Mouse (Mus musculus): ENCODE measurements around the gene Nup214.
"Not testable (repeated sequence)": the region's sequence is repeated elsewhere in the genome, so short reads cannot be mapped to it uniquely, and the experiment has no call there.

The Nup214 gene

DNA sequence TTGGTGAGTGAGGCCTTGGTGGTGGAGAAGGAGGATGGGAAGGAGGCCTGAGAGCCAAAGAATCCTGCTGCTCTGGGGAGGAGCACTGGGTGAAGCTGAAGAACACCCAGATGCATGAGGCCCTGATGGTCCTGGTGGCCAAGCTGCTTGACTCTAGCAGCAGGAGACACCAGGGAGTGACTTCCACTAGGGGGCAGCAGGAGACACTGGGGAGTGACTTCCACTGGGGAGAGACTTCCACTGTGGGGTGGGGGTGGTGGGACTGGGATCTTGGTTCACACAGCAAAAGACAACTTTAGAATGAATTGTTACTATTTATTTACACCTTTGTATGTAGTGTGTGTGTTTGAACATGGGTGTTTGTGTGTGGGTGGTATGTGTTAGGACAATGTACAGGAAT is 9.1 kb upstream of the Nup214 start:
- peak in 1 of 2 experiments; percentile 53 for DNase-seq

DNA sequence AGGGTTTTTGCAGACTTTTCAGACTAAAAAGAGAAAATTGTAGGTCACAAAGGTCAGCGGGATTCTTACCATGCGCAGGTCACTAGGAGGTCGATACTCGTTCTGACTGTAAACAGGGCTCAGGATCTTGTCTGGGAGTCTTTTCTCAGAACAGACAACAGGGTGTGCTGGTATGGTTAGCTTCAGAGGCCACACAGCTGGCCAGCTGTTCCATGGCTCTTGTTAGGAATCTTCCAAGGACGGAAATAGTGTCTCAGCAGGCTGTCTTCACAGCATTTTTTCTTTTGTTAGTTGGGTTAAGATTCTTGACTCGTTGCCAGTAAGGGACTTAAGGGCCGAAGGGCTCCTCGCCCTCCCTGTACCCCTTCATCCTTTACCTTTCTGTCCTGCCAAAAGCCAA is 7.4 kb upstream of the Nup214 start:
- DNase-seq = no peak

DNA sequence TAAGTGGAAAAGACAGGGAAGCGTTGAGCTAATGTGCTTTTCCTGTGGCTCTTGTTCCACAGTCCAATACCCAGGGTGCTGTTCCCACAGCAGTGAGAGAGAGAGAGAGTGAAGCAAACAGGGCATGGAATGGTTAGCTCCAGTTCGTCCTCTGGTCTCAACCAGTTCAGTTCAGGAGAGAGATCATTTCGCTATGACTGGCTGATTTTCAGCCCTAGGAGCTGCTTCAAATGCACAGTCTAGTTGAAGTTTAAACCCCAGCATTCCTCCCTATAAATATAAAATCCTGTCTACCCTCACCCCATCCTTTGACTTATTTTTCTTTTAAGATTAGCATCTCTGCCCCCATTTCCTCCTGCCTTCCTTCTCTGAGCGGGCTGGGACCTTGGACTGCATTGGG is 1.6 kb upstream of the Nup214 start:
- no peak for DNase-seq

DNA sequence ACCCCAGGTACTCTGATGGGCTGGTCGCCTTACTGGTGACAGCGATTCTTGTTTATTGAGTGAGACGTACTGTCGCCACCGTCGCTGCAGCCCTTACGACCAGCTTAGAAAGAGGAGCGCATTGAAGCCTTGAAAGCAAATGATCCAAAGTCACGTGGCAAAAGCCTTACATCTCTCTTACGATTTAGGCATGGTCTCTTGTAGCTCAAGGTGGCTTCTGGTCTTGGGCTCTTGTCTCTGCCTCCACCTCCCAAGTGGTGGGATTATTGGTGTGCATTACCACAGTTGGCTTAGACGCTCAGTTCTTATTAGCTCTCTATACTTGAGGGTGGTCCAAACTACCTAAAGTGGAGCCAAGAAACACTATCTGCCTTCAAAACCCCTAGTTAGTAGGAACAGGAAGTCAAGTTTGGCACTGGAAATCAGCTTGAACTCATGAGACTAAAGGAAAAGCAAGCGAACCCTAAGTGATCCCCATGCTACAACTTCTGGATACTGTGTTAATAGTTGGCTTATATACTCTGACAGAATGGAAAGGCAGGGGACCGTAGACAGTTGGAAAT is 654 bp downstream of the Nup214 start:
- DNase-seq = no peak

DNA sequence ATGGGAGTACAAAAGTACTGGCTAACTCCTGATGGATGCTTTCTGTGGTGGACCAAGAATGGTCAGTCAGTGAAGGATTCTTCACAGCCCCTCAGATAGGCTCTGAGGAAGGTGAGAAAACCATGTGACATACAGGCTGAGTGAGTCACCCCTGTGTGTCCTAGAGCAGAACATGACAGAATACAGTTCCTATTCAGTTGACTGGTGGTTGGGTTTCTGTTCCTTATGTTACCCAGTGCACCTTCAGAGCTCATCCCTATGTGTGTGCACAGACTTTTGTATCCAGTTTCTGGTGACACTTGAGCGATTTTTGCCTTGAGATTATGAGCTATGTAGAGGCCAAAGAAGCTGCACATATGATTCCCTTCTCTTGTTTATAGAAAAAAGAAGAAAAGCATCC is 13.5 kb downstream of the Nup214 start:
- DNase-seq = no peak

DNA sequence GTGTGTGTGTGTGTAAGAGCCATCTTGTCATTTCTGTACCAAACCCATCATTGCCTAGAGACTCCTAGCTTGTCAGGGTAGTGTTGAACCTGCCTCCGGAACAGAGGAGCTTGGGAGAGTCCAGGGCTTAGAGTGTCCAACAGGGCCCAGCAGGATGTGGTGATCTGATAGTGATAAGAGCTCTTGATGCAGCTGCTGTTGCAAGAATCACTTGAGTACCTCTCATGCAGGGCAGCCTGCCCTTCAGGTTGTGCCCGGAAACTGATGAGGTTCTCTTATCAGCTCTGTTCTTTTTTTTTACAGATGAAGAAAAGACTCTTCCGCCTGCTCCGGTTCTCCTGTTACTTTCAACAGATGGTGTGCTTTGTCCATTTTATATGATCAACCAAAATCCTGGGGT is 16.7 kb downstream of the Nup214 start:
- DNase-seq = no peak

DNA sequence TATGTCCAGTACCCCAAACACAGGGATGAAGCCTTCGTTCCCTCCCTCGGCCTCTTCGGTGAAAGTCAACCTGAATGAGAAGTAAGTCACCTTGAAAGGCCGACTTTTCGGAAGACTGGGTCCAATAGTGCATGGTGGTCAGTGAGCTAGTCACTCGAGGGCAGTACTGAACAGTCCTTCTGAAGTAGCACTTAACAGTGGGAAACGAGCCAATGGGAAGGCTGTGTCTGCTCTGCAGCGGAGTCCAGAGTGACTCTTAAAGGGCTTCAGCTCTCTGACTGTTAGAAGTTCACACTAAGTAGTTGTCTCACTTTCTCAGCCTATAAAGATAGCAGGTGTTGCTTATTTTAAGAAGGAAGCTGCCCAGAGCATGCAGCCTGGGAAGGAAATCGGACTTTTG is 20.7 kb downstream of the Nup214 start:
- DNase-seq = no peak

DNA sequence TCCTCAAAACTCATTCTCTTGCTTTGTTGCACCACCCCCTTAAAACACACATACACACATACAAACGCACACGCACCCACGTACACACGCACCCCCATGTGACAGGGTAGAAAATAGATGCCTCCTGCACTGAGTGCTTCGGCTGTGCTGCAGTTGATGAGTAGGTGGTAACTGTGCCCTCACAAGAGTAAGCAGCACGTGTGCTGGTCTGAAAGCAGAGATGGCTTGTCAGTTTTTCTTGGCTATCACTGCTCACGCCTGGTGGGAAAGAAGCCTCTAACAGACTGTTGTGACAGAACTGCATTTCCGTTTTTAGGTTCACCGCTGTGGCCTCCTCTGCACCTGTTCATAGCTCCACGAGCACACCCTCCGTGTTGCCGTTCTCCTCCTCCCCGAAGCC is 21.8 kb downstream of the Nup214 start:
- DNase-seq = no peak

DNA sequence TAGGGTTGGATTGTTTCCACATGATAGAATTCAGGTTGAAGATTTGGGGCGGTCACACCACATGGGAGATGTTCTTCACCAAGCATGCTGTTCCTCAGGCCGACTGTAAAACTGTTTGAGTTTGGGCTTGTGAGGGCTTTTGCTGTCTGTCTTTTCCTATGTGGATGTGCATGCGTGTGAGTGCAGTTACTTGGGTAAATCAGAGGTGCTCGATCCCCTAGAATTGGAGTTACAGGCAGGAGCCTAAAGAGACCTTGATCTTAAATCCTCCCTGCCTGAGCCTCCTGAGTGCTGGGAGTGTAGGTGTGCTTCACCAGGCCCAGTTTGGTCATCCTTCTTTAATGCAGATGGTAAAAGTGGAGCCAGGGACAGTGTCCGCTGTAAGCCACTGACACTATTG is 23.3 kb downstream of the Nup214 start:
- DNase-seq = no peak

DNA sequence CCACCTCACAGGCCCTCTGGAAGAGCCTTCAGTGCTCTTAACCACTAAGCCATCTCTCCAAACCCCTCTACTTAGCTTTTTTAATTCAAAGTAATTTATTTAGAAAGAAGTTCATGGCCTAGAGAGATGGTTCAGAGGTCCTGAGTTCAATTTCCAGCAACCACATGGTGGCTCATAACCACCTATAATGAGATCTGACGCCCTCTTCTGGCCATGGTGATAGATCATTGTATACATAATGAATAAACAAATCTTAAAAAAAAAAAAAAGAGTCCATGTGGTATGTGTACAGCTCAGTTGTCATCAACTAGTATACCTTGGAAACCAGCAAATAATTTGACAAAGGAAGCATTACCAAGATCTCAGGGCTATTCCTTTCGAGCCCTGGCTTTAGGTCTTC is 24.2 kb downstream of the Nup214 start:
- no peak for DNase-seq

DNA sequence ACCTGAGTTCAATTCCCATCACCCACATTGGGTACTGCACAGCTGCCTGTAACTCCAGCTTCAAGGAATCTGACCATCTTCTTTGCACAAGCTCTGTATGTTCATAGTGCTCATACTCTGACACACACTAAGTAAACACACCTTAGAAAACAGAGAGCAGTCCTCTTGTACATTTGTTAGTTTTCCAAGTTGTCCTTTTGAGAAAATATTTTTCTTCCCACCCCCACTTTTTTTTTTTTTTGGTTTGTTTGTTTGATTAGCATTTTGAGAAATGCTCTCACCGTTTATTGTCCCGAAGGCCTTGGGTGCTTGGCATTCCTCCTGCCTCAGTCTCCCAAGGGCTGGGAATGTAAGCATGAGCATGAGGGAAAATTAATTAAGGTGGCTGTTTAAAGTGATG is 34.1 kb downstream of the Nup214 start:
- DNase-seq = no peak

DNA sequence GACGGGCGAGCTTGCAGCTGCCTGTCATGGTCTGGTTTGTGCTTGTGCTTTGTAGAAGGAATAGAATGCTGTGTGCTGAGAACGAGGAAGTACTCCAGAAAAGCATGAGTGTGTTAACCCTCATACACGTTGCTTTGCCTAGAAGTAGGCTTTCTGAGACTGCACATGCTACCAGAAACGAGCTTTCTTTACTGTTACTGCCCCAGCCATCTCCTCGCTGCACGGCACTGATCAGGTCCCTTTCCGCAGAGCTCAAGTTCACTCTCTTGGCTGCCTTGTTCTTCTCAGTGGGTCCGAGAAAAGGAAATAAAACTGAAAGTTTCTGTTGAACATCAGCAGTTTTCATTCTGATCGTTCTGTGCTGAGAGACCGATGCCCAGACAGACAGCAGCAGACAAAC is 34.5 kb downstream of the Nup214 start:
- DNase-seq = no peak

DNA sequence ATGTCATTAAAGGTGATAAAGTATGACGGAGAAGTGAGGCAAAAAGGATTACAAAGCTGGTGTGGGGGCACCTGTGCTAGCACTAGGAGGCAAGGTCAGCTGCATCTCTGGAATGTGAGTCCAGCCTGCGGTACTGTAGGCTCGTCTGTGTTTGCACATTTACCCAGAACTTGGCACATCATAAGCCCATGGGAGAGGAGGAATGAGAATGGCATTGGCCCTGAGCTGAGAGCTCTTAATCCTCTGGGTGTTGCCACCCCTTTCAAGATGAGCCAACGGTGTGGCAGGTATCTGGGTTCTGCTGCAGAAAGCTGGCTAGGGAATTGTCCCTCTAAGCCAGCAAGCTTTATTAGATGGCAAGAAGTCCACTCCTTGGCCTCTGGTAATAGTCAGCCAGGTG is 45.5 kb downstream of the Nup214 start:
- DNase-seq = no peak

DNA sequence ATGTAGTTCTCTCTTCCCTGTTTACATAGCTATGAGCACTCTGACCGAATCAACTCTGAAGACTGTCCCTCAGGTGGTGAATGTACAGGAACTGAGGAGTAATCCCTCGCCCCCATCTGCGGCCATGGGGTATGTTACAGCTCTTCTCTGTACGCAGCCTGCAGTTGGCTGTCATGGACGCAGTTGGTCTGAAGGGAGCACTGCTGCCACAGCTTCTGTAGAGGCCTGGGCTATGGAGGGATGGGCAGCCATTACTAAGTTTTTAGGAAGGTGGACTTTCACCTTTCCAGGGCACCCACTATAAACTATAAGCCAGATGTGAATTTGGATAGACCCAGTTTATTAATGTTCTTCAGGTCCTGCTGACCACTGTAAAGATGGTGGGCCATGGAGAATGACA is 46.0 kb downstream of the Nup214 start:
- DNase-seq = no peak

DNA sequence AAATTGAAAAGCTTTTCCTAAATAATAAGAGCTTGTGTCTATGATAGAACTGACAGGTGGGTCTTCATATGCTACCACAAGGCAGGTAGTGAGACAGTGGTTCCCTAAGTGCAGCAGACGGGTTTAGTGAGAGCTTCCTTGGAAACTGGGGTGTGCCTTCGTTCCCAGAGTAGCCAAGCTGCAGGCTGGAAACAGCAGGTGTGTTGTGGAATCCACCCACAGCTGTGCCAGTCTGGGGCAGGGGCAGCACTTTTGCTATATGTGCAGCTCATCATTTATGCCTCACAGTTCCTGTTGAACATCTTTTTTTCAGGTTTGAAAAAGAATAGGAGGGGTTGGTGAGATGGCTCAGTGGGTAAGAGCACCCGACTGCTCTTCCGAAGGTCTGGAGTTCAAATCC is 50.1 kb downstream of the Nup214 start:
- no peak for DNase-seq

DNA sequence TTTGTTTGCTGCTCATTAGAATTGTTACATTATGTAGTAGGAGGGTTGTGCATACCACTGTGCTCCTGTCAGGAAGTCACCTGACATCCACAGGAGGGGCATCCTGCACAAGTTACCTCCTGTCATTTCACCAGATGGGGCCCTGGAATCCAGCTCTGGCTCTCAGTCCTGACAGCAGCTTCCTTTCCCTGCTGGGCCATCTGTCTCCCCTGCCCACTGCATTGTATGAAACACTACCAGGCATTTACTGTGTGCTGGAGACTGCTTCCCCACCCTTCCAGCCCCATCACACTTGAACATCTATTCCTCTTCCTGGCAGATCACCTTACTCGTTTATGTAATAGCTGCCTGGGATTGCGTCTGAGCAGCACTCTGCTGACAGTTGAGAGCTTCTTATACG is 55.4 kb downstream of the Nup214 start:
- DNase-seq = no peak

DNA sequence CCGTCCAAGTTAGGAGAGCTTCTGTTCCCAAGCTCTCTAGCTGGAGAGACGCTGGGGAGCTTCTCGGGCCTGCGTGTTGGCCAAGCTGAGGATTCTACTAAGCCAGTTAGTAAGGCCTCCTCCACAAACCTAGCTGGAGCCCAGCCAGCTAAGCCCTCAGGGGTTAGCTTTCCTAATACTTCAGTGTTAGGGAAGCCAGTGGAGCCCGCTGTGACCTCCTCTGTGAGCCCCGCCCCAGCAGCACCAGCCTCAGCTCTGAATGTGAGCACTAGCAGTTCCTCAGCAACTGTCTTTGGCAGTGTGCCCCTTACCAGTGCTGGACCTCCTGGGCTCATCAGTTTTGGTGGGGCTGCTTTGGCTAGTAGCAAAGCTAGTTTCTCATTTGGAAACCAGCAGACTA is 59.2 kb downstream of the Nup214 start:
- no peak for DNase-seq

DNA sequence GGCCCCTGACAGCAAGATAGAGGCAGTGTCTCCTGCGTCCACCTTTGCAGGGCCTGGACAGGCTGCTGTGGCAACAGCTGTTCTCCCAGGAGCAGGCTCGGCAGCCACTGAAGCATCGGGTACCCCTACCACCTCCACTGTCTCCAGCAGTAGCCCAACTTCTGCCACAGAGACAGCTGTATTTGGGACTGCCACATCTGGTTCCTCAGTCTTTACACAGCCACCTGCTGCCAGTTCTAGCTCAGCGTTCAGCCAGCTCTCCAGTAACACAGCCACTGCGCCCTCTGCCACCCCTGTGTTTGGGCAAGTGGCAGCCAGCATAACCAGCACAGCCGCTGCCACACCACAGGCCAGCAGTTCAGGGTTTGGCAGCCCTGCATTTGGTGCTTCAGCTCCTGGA is 60.0 kb downstream of the Nup214 start:
- no peak for DNase-seq

DNA sequence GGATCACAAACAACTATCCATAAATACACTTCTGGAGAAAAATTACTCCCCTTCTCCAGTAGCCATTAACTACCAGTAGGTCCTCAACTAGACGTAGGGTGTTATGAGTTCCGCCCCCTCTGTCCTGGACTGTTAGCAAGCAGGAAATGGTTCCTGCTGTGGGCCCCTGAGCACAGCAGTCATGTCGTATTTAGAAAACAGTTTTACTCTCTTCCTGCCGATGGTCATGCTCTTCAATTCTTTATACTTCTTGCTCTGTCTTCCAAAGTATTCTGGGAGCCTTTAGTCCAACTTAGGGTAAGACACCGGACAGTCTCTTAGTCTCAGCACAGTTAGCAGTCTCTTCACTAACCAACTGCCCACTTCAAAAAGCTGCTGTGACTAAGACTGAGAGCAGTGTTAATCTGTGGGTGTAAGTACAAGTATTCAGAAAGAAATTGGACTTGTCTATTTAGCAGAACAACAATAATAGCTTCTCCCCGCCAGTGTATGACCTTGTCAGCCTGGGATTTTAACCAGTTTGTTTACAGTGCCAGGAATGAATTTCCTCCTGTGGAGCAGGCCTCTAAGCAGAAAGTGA is 63.1 kb downstream of the Nup214 start:
- DNase-seq = no peak

DNA sequence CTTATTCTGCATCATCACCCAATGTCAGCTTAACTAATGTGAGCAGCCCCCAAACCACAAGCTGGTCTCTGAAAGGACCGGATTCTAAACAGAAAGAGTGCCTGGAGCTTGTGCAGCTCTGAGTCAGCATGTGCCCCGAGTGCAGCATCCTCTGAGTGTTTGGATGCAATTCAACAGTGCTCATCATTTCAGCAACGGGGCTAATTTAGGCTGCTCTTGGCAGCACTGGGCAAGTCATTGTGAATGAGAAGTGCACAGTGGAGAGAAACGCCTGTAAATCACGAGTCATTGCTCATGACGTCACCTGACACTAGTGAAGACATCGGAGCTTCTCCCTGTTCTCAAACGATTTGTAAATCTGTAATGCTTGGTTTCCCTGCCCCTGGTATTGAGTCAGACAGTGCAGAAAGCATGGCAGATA is 64.4 kb downstream of the Nup214 start:
- DNase-seq = no peak

DNA sequence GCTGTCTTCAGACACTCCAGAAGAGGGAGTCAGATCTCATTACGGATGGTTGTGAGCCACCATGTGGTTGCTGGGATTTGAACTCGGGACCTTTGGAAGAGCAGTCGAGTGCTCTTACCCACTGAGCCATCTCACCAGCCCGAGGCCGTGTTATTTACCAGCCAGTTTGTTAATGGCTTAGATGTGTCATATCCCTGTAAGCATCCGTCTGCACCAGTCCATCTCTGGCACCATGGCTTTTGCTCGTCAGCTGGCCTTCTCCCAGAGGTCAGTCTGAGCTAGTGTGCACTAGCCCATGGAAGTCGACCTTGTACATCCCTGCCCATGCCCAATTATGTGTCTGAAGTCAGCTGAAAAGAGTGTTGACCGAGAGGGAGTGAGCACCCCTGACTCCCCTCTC is 66.4 kb downstream of the Nup214 start:
- not testable (repeated sequence) for DNase-seq

DNA sequence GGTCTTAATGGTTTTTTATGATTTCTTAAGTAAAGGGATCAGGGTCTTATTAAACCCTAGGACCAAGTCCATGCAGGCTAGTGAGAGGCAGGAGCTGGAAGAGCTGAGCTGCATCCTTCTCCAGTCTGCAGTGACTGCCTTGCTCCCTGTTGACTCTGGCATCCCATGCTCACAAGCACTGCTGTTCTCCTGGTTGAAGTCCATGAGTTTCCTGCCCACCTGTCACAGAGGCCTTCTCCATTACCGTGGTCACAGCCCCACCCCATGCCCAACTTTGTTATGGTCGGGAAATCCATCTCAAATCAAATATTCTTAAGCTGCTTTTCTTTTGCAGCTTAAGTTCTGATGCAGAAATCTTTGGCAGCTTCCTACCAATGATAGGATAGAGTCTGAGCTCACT is 66.9 kb downstream of the Nup214 start:
- no peak for DNase-seq

DNA sequence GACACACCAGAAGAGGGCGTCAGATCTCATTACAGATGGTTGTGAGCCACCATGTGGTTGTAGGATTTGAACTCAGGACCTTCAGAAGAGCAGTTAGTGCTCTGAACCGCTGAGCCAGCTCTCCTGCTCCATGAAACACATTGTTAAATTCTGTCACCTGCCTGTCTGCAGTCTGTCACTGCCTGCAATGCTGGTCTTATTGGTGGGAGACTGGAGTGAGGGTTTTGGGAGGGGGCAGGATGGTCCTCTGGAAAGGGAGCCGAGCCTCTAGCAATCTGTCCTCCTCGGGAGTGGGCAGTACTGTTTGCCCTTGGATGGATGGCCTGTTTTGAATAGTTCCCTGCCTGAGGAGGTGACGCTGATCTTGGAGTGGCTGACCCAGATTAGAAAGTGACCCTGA is 69.6 kb downstream of the Nup214 start:
- no peak for DNase-seq

DNA sequence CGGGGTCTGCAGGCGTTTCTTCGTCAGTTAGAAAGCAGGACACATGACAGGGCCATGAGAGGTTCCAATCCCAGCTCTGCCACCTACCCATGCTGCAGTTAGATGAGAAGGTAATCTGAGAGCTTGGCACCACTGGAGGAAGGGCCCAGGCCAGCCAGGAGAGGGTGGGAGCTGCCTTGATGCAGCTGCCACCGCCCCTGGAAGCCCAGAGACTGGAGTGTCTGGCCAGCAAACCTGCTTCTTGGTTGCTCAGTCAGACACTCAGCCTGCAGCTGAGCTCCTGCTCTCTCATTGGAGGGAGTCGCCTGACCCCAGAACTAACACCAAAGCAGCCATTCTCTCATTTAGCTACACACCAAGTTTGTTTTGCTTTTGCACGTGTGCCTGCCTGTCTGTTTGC is 71.1 kb downstream of the Nup214 start:
- no peak for DNase-seq

DNA sequence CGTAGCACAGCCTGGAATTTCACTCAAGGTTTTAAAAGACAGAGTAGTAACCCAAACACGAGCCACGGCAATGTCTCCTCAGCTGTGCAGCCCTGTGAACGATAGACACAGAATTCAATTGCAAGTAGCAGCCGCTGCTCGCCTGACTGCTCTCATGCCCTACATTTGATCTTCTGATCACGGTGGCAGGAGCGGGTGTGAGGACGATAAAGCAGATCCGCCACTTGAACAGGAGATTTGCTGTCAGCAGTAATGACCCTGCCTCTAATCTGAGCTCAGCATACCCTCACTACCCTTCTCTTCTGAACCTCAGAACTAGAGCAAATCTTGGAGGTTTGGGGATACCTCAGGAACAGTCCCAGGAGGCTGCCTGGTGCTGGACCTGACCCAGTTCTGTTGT is 71.8 kb downstream of the Nup214 start:
- DNase-seq = no peak

DNA sequence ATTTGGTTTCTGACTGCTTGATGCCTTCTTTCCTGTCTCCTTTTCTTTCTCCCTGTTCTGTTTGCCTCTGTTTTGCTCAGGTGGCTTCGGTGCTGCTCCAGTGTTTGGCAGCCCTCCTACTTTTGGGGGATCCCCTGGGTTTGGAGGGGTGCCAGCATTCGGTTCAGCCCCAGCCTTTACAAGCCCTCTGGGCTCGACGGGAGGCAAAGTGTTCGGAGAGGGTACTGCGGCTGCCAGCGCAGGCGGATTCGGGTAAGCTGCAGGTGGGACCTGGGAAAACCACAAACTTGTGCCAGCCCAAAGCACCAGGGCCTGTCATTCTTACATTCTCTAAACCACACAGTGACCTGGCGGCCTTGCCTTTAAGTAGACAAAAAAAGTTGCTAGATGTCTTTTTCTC is 73.1 kb downstream of the Nup214 start:
- no peak for DNase-seq

Data from spleen, adult 18-20 months (tissue).